Mouse (Mus musculus) urinary bladder, postnatal 36 days (tissue): ENCODE results near the gene Gm20738.
"Not testable (repeated sequence)": the region's sequence is repeated elsewhere in the genome, so short reads cannot be mapped to it uniquely, and the experiment has no call there.

ENCODE experiments used
- DNase-seq, 2 experiments: peaks; one replicate each; pipeline ENCODE4 v3.0.0; 2022; ENCODE audit warnings: low spot score in 2 of 2, mixed read lengths in 1 of 2

Gm20738 gene

DNA sequence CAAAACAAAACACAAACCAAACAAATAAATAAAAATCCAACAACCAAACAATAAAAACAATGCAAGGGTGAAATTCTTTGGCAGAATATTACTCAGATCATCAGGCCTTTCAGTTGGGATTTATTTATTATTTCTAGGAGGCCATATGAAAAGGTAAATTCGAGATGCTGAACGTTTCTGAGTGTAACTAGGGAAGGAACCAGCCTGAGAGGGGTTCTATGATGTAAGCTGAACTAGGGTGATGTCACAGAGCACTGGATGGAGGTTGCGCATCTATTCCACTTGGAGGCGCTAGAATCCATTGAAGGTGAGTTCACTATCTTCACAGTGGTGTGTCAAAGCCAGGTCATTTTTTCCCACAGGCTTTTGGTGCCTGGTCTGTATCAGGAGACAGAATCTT, at the start of gene Gm20738:
Gene Gm20738 (plus strand): TSS at position 301 of the 400 bp plus-strand sequence.
- DNase-seq: not testable (repeated sequence)
